Mouse (Mus musculus): ENCODE measurements around the gene Map3k13.
"Not testable (repeated sequence)": the region's sequence is repeated elsewhere in the genome, so short reads cannot be mapped to it uniquely, and the experiment has no call there.

Gene Map3k13

GRCm38 (mm10) chr16:21906902-21907301 is 112.8 kb downstream of the Map3k13 start:
- DNase-seq (ENCODE audit: low read depth, low spot score): no peak

GRCm38 (mm10) chr16:21908906-21909305 is 114.8 kb downstream of the Map3k13 start:
- DNase-seq (ENCODE audit: low read depth, low spot score): not testable (repeated sequence)

- no peak for DNase-seq (ENCODE audit: low read depth, low spot score)
Observed at GRCm38 (mm10) chr16:21913347-21913746, 119.2 kb downstream of the Map3k13 start.

GRCm38 (mm10) chr16:21916681-21917080 is 122.5 kb downstream of the Map3k13 start:
- no peak for DNase-seq (ENCODE audit: low read depth, low spot score)

GRCm38 (mm10) chr16:21928471-21928870 is 134.3 kb downstream of the Map3k13 start:
- no peak for DNase-seq (ENCODE audit: low read depth, low spot score)

- DNase-seq (ENCODE audit: low read depth, low spot score): peak; percentile 76
Observed at GRCm38 (mm10) chr16:21946761-21947715, 152.9 kb downstream of the Map3k13 start, which contains the start of gene Tmem41a. Gene Tmem41a (minus strand): TSS chr16:21947552.

GRCm38 (mm10) chr16:21955591-21955990 is 161.4 kb downstream of the Map3k13 start:
- DNase-seq (ENCODE audit: low read depth, low spot score): no peak

GRCm38 (mm10) chr16:21965576-21965975 is 171.4 kb downstream of the Map3k13 start:
- DNase-seq (ENCODE audit: low read depth, low spot score): no peak

GRCm38 (mm10) chr16:21969874-21970273 is 175.7 kb downstream of the Map3k13 start:
- DNase-seq (ENCODE audit: low read depth, low spot score): no peak

GRCm38 (mm10) chr16:21970536-21970935 is 176.4 kb downstream of the Map3k13 start:
- no peak for DNase-seq (ENCODE audit: low read depth, low spot score)

- DNase-seq (ENCODE audit: low read depth, low spot score): no peak
Observed at GRCm38 (mm10) chr16:21971446-21971845, 177.3 kb downstream of the Map3k13 start.

- no peak for DNase-seq (ENCODE audit: low read depth, low spot score)
Observed at GRCm38 (mm10) chr16:21976203-21976602, 182.1 kb downstream of the Map3k13 start.

- no peak for DNase-seq (ENCODE audit: low read depth, low spot score)
Observed at GRCm38 (mm10) chr16:21977347-21977746, 183.2 kb downstream of the Map3k13 start.

All from c-Kit-negative CD71-positive TER-119-positive erythroid progenitor cells, embryonic 14.5 days (primary cell).